Mouse (Mus musculus) forebrain, embryonic 14.5 days (tissue): Measurements from ENCODE around the gene Neb. TPM values are rescaled to one million over a fixed set of nuclear protein-coding genes. Genes with fewer than 3 reads are reported as not detected.

Experiments used
- ATAC-seq: fragments of 200-750 bp; cut with Nextera tagmentation; 2 replicates; pipeline ENCODE4 v1.8.0; 2017; ENCODE audit warnings: mild to moderate bottlenecking, moderate library complexity
- DNase-seq: peaks from one replicate; pipeline ENCODE4 v3.0.0-alpha.2; 2015; ENCODE audit warnings: low spot score
- H3K27ac ChIP-seq: fragments of 300-500 bp; sonication (generic); 2 replicates; pipeline ENCODE4 v1.5.1; 2014; ENCODE audit warnings: low read depth, mild to moderate bottlenecking, control low read depth, low read length, moderate library complexity
- H3K27me3 ChIP-seq: fragments of 300-500 bp; sonication (generic); replicated peaks from 2 replicates; pipeline ENCODE4 v1.6.1; 2014; ENCODE audit warnings: low read length, control low read depth, mixed read lengths; ENCODE audit not compliant: control insufficient read depth, insufficient read depth
- H3K36me3 ChIP-seq: fragments of 300-500 bp; sonication (generic); 2 replicates; pipeline ENCODE4 v1.6.1; 2014; ENCODE audit warnings: low read length, control low read depth; ENCODE audit not compliant: control insufficient read depth, insufficient read depth
- H3K4me1 ChIP-seq: fragments of 300-500 bp; sonication (generic); 2 replicates; pipeline ENCODE4 v1.6.1; 2014; ENCODE audit warnings: antibody characterized with exemption, low read length, control low read depth; ENCODE audit not compliant: control insufficient read depth, insufficient read depth
- H3K4me2 ChIP-seq: fragments of 300-500 bp; sonication (generic); 2 replicates; pipeline ENCODE4 v1.6.1; 2014; ENCODE audit warnings: mild to moderate bottlenecking, control low read depth, low read length
- H3K4me3 ChIP-seq: fragments of 300-500 bp; sonication (generic); 2 replicates; pipeline ENCODE4 v1.5.1; 2014; ENCODE audit warnings: low read depth, low read length, control low read depth
- H3K9ac ChIP-seq: fragments of 300-500 bp; sonication (generic); 2 replicates; pipeline ENCODE4 v1.6.1; 2014; ENCODE audit warnings: mild to moderate bottlenecking, low read length, control low read depth, moderate library complexity
- H3K9me3 ChIP-seq: fragments of 300-500 bp; sonication (generic); replicated peaks from 2 replicates; pipeline ENCODE4 v1.6.1; 2016; ENCODE audit warnings: low read length, control low read depth, mixed read lengths; ENCODE audit not compliant: control insufficient read depth
- WGBS: fragments of 180-500 bp; shearing (Covaris S2); extraction: QIAGEN DNeasy Blood & Tissue Kit; methylation state at CpG from one replicate; pipeline ENCODE4 v1.1.7; 2014; 5-methylcytosine and 5-hydroxymethylcytosine counted together
- polyA plus RNA-seq: library from polyadenylated mRNA; unstranded; fragments of >200 nt; fragmentation: Nextera tagmentation; extraction: Ambion mirVana; gene quantifications from 2 replicates; pipeline ENCODE4 v1.2.1, GENCODE M21; 2014

Gene Neb
- polyA plus RNA-seq, 1 experiment from 2014 or later, result 3.6 TPM

DNA sequence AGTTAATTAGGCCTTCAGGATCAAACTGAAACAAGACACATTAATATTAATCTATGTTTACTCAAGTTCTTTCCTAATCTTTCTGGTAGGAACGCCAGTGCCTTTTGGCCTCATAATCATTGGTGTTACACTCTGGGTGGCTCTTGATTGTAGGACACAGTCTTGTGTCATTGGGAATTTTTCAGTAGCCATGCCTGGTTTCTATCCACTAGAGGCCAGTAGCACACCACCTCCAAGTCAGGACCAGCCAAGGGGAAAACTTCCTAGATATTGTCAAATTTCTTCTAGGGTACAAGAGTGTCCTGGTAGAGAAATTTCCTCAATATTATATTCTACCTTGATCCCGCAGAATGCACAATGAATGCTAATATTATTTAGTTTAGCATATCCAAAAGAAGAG, 116.1 kb downstream of the Neb start:
- Histone ChIP-seq H3K36me3 (no peaks in the 10 kb centered on the region), H3K27ac (no peak overlapping the region), H3K9me3 (no peaks in the 10 kb centered on the region), H3K4me1 (no peaks in the 10 kb centered on the region), H3K4me3 (no peak overlapping the region), H3K27me3 (no peaks in the 10 kb centered on the region), H3K9ac (no peak overlapping the region), H3K4me2 (no peak overlapping the region)
- DNase-seq (peak; percentile 67), ATAC-seq (peak; percentile 71)
- 49% methylated on average over 2 of the region's 2 CpGs for WGBS

DNA sequence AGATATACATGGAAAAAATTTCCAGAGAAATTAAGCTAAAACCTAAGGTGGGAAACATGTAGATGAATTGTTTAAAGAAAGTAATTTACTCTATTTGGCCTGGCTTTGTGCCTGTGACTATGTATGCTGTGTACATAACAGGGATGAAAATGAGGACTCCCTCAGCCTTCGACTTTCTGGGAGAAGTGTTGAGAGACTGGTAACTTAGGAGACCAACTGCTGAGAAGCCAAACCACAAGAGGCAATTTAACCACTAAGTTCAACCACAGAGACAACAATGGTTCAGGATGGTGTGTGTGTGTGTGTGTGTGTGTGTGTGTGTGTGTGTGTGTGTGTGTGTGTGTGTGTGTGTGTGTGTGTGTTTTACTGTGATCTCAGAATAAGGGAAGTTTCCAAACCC, 126.2 kb downstream of the Neb start:
- Histone ChIP-seq H3K9me3 (no peaks in the 10 kb centered on the region), H3K36me3 (no peaks in the 10 kb centered on the region), H3K27me3 (no peaks in the 10 kb centered on the region), H3K9ac (no peak overlapping the region), H3K4me2 (no peak overlapping the region), H3K27ac (no peak overlapping the region), H3K4me1 (peaks cover 4% of the 10 kb centered on the region; the same call in 1 of the 2 replicates), H3K4me3 (no peak overlapping the region)
- no peak for DNase-seq
- WGBS, result 72% methylated on average over 1 of the region's 1 CpGs
- ATAC-seq, result no peak

DNA sequence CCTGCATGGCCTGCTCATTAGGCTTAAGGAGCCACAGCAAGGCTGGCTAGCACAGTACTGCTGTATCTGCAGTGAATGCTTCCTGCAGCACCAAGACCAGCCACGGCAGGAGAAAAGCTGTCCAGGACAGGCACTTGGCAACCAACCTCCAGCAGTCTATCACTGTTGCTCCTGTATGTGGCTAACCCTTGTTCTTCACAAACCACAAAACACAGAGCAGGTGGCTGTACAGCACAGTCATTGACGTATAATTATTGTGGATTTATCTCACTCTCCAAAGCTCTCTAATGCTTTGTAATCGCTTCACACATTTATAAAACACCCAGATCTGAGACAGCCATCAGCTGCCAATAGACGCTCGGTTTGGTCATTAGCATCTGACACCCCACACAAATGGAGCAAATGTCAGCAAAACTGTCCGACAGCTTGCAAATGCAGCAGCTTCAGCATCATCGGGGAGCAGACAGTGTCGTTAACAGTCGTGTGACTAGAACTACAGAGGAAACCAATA, 129.9 kb downstream of the Neb start:
- Histone ChIP-seq H3K4me1 (peaks cover 4% of the 10 kb centered on the region; the same call in 1 of the 2 replicates), H3K9ac (no peak overlapping the region), H3K27ac (peak overlapping the region; percentile 52), H3K27me3 (no peaks in the 10 kb centered on the region), H3K9me3 (no peaks in the 10 kb centered on the region), H3K4me2 (no peak overlapping the region), H3K4me3 (no peak overlapping the region), H3K36me3 (no peaks in the 10 kb centered on the region)
- peak; percentile 94 for ATAC-seq
- WGBS, result 17% methylated on average over 9 of the region's 9 CpGs
- DNase-seq, result peak; percentile 79

DNA sequence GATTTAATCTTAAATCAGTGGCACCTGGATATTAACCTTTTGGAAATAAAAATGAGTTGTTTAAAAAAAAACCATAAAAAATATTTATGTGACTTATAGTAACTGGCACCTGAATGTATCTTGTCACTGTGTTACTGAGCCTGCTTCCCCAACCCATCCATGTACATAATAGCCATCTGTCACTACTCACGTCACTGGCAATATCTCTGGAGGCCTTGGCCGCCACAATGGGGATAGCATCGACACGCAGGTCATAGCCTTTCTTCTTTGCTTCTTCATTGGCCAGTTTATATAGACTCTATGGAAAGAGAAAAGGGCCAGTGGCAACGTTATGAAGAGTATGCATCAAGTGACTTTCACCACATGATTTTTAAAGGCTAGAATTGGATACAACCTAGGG, 133.2 kb downstream of the Neb start:
- Histone ChIP-seq H3K36me3 (no peaks in the 10 kb centered on the region), H3K4me1 (peaks cover 4% of the 10 kb centered on the region; the same call in 1 of the 2 replicates), H3K9ac (no peak overlapping the region), H3K27me3 (no peaks in the 10 kb centered on the region), H3K4me2 (no peak overlapping the region), H3K27ac (no peak overlapping the region), H3K4me3 (no peak overlapping the region), H3K9me3 (no peaks in the 10 kb centered on the region)
- ATAC-seq (no peak), DNase-seq (no peak)
- whole genome bisulfite sequencing, result 90% methylated on average over 5 of the region's 5 CpGs

DNA sequence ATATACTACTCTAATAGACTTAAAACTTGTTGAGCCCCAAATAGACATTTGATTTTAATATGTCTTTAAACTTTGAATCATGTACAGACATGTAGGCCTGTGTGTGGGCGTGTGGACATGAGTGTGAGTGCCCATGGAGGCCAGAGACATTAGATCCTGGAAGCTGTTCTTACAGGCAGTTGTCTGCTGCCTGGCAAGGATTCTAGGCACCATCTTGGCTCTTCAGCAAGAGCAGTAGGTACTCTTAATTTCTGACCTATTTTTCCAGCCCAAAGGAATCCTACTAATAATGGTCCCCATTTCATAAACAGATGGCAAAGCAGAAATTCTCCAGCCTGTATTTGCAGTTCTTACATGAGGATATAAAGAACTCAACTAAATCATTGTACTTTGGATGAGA, 135.6 kb downstream of the Neb start:
- Histone ChIP-seq H3K9me3 (no peaks in the 10 kb centered on the region), H3K27ac (no peak overlapping the region), H3K9ac (no peak overlapping the region), H3K27me3 (no peaks in the 10 kb centered on the region), H3K36me3 (no peaks in the 10 kb centered on the region), H3K4me1 (no peaks in the 10 kb centered on the region), H3K4me2 (no peak overlapping the region), H3K4me3 (no peak overlapping the region)
- 93% methylated on average over 1 of the region's 1 CpGs for WGBS
- ATAC-seq, result no peak
- no peak for DNase-seq

DNA sequence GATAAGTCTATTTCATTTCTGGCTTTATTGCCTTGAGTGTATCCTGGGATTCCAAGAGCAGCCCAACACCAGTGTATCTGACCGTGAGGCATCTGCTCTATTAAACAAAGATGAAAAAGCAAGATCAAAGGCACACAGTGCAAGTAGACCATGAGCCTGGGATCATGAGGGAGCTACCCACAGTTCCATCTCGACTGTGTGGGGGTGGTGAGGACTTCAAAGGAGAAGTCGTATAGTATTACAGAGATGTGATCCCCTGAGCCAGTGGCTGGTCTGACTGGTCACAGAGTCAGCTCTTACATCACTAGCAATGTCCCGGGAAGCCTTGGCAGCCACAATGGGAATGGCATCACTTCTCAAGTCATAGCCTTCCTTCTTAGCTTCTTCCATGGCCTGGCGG, 140.4 kb downstream of the Neb start:
- H3K9me3 ChIP-seq, result no peaks in the 10 kb centered on the region
- WGBS, result 77% methylated on average over 5 of the region's 5 CpGs
- DNase-seq (no peak), ATAC-seq (no peak)
- no peak overlapping the region for H3K9ac ChIP-seq
- no peaks in the 10 kb centered on the region for H3K4me1 ChIP-seq
- no peaks in the 10 kb centered on the region for H3K27me3 ChIP-seq
- H3K27ac ChIP-seq, result no peak overlapping the region
- H3K4me2 ChIP-seq, result no peak overlapping the region
- no peak overlapping the region for H3K4me3 ChIP-seq
- no peaks in the 10 kb centered on the region for H3K36me3 ChIP-seq

DNA sequence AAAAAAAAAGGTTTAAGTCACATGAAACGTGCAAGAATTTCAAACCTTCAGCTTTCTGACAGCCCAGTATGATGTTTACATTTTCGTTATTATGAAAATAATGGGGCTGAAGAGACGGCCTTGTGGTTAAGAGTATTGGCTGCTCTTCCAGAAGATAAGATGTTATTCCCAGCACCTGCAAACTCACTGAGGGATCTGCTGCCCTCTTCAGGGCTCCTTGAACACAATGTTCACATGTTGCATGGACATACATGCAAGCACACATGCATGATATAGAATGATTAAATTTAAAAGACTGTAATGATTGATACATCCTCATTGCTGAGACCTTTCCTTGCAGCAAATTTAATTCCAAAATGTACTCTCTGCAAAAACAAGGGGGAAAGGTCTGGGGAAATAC, 150.7 kb downstream of the Neb start:
- Histone ChIP-seq H3K4me1 (no peaks in the 10 kb centered on the region), H3K27ac (no peak overlapping the region), H3K27me3 (no peaks in the 10 kb centered on the region), H3K36me3 (no peaks in the 10 kb centered on the region), H3K9me3 (no peaks in the 10 kb centered on the region), H3K4me3 (no peak overlapping the region), H3K9ac (no peak overlapping the region), H3K4me2 (no peak overlapping the region)
- DNase-seq (no peak), ATAC-seq (no peak)
- WGBS, result 78% methylated on average over 3 of the region's 3 CpGs

DNA sequence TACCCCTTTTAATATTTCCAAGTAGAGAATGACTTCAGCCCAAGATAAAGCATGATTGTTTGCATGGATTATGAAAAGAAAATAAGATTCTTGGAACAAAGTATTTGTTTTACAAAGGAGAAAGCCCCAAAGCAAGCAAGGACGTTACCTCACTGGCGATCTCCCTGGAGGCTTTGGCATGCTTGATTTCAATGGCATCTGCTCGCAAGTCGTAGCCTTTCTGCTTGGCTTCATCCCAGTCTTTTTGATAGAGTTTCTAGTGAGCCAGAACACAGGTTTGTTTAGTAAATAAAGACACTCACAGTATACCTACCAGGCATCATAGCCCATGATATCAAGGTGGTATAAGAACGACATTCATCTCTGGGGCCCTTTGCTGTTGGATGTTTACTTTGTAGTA, 153.9 kb downstream of the Neb start:
- no peak for DNase-seq
- ATAC-seq, result no peak
- Histone ChIP-seq H3K9ac (no peak overlapping the region), H3K4me1 (no peaks in the 10 kb centered on the region), H3K4me2 (no peak overlapping the region), H3K27me3 (no peaks in the 10 kb centered on the region), H3K4me3 (no peak overlapping the region), H3K27ac (no peak overlapping the region), H3K36me3 (no peaks in the 10 kb centered on the region), H3K9me3 (no peaks in the 10 kb centered on the region)
- 63% methylated on average over 5 of the region's 5 CpGs for WGBS

DNA sequence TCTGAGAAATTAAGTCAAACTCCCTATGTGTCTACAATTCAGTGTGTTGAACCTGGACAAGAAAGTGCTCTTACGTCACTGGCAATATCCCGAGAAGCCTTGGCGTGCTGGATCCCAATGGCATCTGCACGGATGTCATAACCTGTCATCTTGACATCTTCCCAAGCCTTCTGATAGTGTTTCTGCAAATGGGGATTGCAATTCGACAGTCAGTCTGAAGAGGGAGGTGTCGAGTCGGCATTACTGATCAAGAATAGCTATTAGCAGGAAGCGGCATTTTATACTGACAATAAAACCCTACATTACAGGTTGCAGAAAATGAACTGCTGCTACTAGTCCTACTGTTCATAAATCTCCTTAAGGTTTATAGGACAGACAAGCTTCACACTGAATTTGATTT, 158.2 kb downstream of the Neb start:
- Histone ChIP-seq H3K4me3 (no peak overlapping the region), H3K4me1 (no peaks in the 10 kb centered on the region), H3K36me3 (no peaks in the 10 kb centered on the region), H3K27me3 (no peaks in the 10 kb centered on the region), H3K9ac (no peak overlapping the region), H3K4me2 (no peak overlapping the region), H3K9me3 (no peaks in the 10 kb centered on the region), H3K27ac (no peak overlapping the region)
- DNase-seq (peak; percentile 81), ATAC-seq (peak; percentile 42; the same call in 1 of the 2 replicates)
- WGBS, result 47% methylated on average over 8 of the region's 8 CpGs
